Mouse (Mus musculus): ENCODE results near the gene Gadl1. TPM values are rescaled to one million over a fixed set of nuclear protein-coding genes. Genes with fewer than 3 reads are reported as not detected.

Gene Gadl1
- polyA plus RNA-seq, 1 experiment from 2014 or later: 0.30 TPM

- H3K9ac ChIP-seq (ENCODE audit: low read depth, low read length): no peak overlapping the region
- H3K4me1 ChIP-seq (replicated peaks; ENCODE audit: control insufficient read depth, insufficient read depth, low read length): no peaks in the 10 kb centered on the region
- WGBS: 57% methylated on average over 2 of the region's 2 CpGs
- H3K27me3 ChIP-seq (replicated peaks; ENCODE audit: control insufficient read depth, insufficient read depth, low read length): no peaks in the 10 kb centered on the region
- H3K4me2 ChIP-seq (replicated peaks; ENCODE audit: low read depth): no peak overlapping the region
- no peaks in the 10 kb centered on the region for H3K9me3 ChIP-seq (ENCODE audit: control insufficient read depth)
- ATAC-seq: no peak
- H3K36me3 ChIP-seq (ENCODE audit: control insufficient read depth, insufficient read depth): no peaks in the 10 kb centered on the region
- no peak overlapping the region for H3K27ac ChIP-seq (ENCODE audit: low read depth, low read length)
- TF ChIP-seq CTCF (IDR thresholded peaks at IDR 0.05; ENCODE audit: low read depth): 0 out of 2 replicates have a peak, but pooled peaks have one; percentile 4
- H3K4me3 ChIP-seq (ENCODE audit: low read depth, low read length): no peak overlapping the region
These were observed 85.5 kb downstream of the Gadl1 start for GRCm38 (mm10) chr9:115994772-115995171.

DNA sequence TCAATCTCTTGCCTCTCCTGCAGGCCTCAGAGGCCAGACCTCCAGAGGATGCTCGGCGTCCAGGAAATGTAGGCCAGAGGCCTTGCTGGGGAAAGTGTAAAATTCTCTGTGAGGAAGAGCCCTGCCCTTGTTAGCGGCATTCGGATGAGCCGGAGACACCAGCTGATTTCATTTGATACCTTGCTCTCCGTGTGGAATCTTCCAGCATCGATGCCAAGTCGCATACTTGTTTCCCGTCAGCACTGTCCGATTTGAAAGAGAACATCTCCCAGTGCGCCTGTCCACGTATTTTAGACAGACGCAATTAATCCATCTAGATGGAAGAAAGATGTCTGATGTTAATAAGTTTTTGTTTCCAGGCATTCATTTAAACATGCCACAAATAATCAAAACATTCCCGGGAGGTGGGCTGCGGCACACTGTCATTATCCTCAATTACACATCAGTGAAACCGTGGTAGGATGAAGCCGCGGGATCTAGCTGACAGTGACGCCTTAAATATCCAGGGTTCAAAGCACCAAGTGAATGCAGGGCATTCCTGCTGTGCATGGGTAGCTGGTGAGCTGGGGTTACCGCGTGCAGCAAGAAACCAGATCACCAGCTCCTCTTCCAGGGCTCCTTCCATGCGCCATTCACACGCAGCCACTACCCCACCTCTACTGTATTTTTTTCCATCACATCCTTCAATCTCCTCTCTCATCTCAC lies 86.8 kb downstream of the Gadl1 start:
- no peaks in the 10 kb centered on the region for H3K36me3 ChIP-seq (ENCODE audit: control insufficient read depth, insufficient read depth)
- no peak overlapping the region for H3K4me2 ChIP-seq (replicated peaks; ENCODE audit: low read depth)
- no peaks in the 10 kb centered on the region for H3K9me3 ChIP-seq (ENCODE audit: control insufficient read depth)
- H3K9ac ChIP-seq (ENCODE audit: low read depth, low read length): no peak overlapping the region
- H3K27me3 ChIP-seq (replicated peaks; ENCODE audit: control insufficient read depth, insufficient read depth, low read length): no peaks in the 10 kb centered on the region
- H3K27ac ChIP-seq (ENCODE audit: low read depth, low read length): no peak overlapping the region
- no peak for ATAC-seq
- no peak overlapping the region for H3K4me3 ChIP-seq (ENCODE audit: low read depth, low read length)
- 73% methylated on average over 23 of the region's 23 CpGs for WGBS
- TF ChIP-seq CTCF (IDR thresholded peaks at IDR 0.05; ENCODE audit: low read depth): no peak
- H3K4me1 ChIP-seq (replicated peaks; ENCODE audit: control insufficient read depth, insufficient read depth, low read length): no peaks in the 10 kb centered on the region

GRCm38 (mm10) chr9:115998383-115998782 lies 89.1 kb downstream of the Gadl1 start:
- H3K27me3 ChIP-seq (replicated peaks; ENCODE audit: control insufficient read depth, insufficient read depth, low read length): no peaks in the 10 kb centered on the region
- H3K4me2 ChIP-seq (replicated peaks; ENCODE audit: low read depth): no peak overlapping the region
- no peak for TF ChIP-seq CTCF (IDR thresholded peaks at IDR 0.05; ENCODE audit: low read depth)
- H3K27ac ChIP-seq (ENCODE audit: low read depth, low read length): no peak overlapping the region
- no peaks in the 10 kb centered on the region for H3K9me3 ChIP-seq (ENCODE audit: control insufficient read depth)
- no peaks in the 10 kb centered on the region for H3K4me1 ChIP-seq (replicated peaks; ENCODE audit: control insufficient read depth, insufficient read depth, low read length)
- no peak overlapping the region for H3K9ac ChIP-seq (ENCODE audit: low read depth, low read length)
- 79% methylated on average over 4 of the region's 4 CpGs for WGBS
- H3K36me3 ChIP-seq (ENCODE audit: control insufficient read depth, insufficient read depth): no peaks in the 10 kb centered on the region
- no peak overlapping the region for H3K4me3 ChIP-seq (ENCODE audit: low read depth, low read length)
- no peak for ATAC-seq

DNA sequence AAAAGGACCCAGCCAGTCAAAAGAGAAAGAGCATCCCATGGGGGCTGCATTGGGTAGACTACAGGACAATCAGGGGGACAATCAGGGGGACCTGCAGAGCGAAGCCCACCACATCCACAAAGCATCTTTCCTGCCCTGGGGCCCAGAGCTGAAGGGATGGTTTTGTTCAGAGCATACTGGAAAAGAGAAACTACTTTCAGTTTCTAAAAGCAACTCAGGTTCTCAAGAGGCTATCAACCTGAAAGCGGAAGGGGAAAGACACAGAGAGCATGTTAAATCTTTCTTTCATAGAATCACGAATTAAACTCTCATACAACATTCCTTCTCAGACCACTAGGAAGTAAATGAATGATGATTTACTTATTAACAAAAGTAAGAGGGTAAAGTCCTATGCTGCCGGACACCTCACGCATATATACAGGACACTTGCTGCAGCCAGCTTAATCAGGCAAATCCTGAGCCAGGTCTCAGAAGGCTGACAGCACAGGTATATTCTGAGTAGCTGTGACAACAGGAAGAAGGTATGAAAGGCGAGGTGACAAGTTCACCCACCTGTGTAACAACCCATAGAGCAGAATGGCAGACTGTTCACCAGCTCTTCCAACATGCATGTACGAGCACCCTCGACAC lies 90.2 kb downstream of the Gadl1 start:
- Histone ChIP-seq H3K36me3 (ENCODE audit: control insufficient read depth, insufficient read depth) (no peaks in the 10 kb centered on the region), H3K9ac (ENCODE audit: low read depth, low read length) (no peak overlapping the region), H3K27ac (ENCODE audit: low read depth, low read length) (no peak overlapping the region), H3K27me3 (replicated peaks; ENCODE audit: control insufficient read depth, insufficient read depth, low read length) (no peaks in the 10 kb centered on the region), H3K9me3 (ENCODE audit: control insufficient read depth) (no peaks in the 10 kb centered on the region), H3K4me3 (ENCODE audit: low read depth, low read length) (no peak overlapping the region), H3K4me1 (replicated peaks; ENCODE audit: control insufficient read depth, insufficient read depth, low read length) (no peaks in the 10 kb centered on the region), H3K4me2 (replicated peaks; ENCODE audit: low read depth) (no peak overlapping the region)
- no peak for TF ChIP-seq CTCF (IDR thresholded peaks at IDR 0.05; ENCODE audit: low read depth)
- WGBS: 67% methylated on average over 8 of the region's 8 CpGs
- no peak for ATAC-seq

- ATAC-seq: no peak
These were observed 104.7 kb downstream of the Gadl1 start for GRCm38 (mm10) chr9:116013911-116014310.

DNA sequence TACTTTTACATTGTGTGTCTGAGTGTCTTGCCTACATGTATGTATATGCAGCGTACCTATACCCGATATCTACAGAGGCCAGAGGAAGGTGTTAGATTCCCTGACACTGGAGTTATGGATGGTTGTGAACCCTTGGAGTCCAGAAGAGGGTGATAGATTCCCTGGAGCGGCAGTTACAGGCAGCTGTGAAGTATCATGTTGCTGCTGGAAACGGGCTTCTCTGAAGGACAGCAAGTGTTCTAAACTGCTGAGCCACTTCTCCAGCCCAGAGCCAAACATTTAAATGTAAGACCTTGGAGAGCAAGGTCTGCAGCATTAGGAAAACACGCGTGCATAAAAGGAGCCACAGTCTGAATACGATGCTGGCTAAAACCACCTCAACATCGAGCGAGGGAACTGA lies 107.0 kb downstream of the Gadl1 start:
- ATAC-seq: no peak
- Histone ChIP-seq H3K4me3 (ENCODE audit: low read depth, low read length) (no peak overlapping the region), H3K4me2 (replicated peaks; ENCODE audit: low read depth) (no peak overlapping the region), H3K9me3 (ENCODE audit: control insufficient read depth) (no peaks in the 10 kb centered on the region), H3K9ac (ENCODE audit: low read depth, low read length) (no peak overlapping the region), H3K36me3 (ENCODE audit: control insufficient read depth, insufficient read depth) (no peaks in the 10 kb centered on the region), H3K27ac (ENCODE audit: low read depth, low read length) (no peak overlapping the region), H3K27me3 (replicated peaks; ENCODE audit: control insufficient read depth, insufficient read depth, low read length) (no peaks in the 10 kb centered on the region), H3K4me1 (replicated peaks; ENCODE audit: control insufficient read depth, insufficient read depth, low read length) (no peaks in the 10 kb centered on the region)
- TF ChIP-seq CTCF (IDR thresholded peaks at IDR 0.05; ENCODE audit: low read depth): no peak
- WGBS: 68% methylated on average over 9 of the region's 9 CpGs

More at GRCm38 (mm10) chr9:116013911-116014310, 104.7 kb downstream of the Gadl1 start:
- Histone ChIP-seq H3K9ac (ENCODE audit: low read depth, low read length) (no peak overlapping the region), H3K4me1 (replicated peaks; ENCODE audit: control insufficient read depth, insufficient read depth, low read length) (no peaks in the 10 kb centered on the region), H3K4me3 (ENCODE audit: low read depth, low read length) (no peak overlapping the region), H3K36me3 (ENCODE audit: control insufficient read depth, insufficient read depth) (no peaks in the 10 kb centered on the region), H3K9me3 (ENCODE audit: control insufficient read depth) (no peaks in the 10 kb centered on the region), H3K4me2 (replicated peaks; ENCODE audit: low read depth) (no peak overlapping the region), H3K27me3 (replicated peaks; ENCODE audit: control insufficient read depth, insufficient read depth, low read length) (no peaks in the 10 kb centered on the region), H3K27ac (ENCODE audit: low read depth, low read length) (no peak overlapping the region)
- TF ChIP-seq CTCF (IDR thresholded peaks at IDR 0.05; ENCODE audit: low read depth): no peak; the same call in 1 of the 2 replicates
- 75% methylated on average over 4 of the region's 4 CpGs for WGBS

Measured in intestine, postnatal 0 days (tissue).